Mouse (Mus musculus): ENCODE data around the gene Twf2. TPM values are rescaled to one million over a fixed set of nuclear protein-coding genes. Genes with fewer than 3 reads are reported as not detected.
A peak's percentile ranks its signal among the peaks of the same experiment; 100 is the strongest.

Twf2 gene
- total and polyA plus RNA-seq, 3 experiments: 120 to 186 (median 131) TPM

GRCm38 (mm10) chr9:106232956-106233355 is 30.0 kb downstream of the Twf2 start:
- Histone ChIP-seq H3K4me3 (replicated peaks in 1 of 3; ENCODE audit: low read depth in 2 of 3, low read length in 2 of 3, poor library complexity in 1 of 3) (no peak overlapping the region), H3K9me3 (replicated peaks; ENCODE audit: low read length) (no peaks in the 10 kb centered on the region), H3K36me3 (replicated peaks in 1 of 2; ENCODE audit: control insufficient read depth in 1 of 2, insufficient read depth in 1 of 2, low read length in 1 of 2) (peaks cover 36 to 62% of the 10 kb centered on the region in 2 experiments), H3K27ac (ENCODE audit: insufficient read depth, low read depth) (no peak overlapping the region), H3K79me2 (replicated peaks; ENCODE audit: control insufficient read depth, extremely low read depth, insufficient read depth, poor library complexity, severe bottlenecking) (no peaks in the 10 kb centered on the region), H3K4me2 (ENCODE audit: insufficient read depth, low read depth, poor library complexity, severe bottlenecking) (no peak overlapping the region), H3K9ac (ENCODE audit: insufficient read depth, low read depth) (no peak overlapping the region), H3K4me1 (ENCODE audit: control insufficient read depth in 1 of 2, insufficient read depth in 2 of 2) (peaks cover 26 to 56% of the 10 kb centered on the region in 2 experiments), H3K27me3 (replicated peaks) (no peaks in the 10 kb centered on the region)
- DNase-seq (ENCODE audit: extremely low read depth): no peak
- TF ChIP-seq CTCF (conservative IDR thresholded peaks at IDR 0.05 in 1 of 2, IDR thresholded peaks at IDR 0.05 in 1 of 2; ENCODE audit: low read depth in 2 of 2, low read length in 2 of 2) (no peak), ETS1 (conservative IDR thresholded peaks at IDR 0.05; ENCODE audit: low read depth, low read length) (no peak), MXI1 (IDR thresholded peaks at IDR 0.05; ENCODE audit: low read depth, low read length) (no peak), USF1 (IDR thresholded peaks at IDR 0.05; ENCODE audit: low read depth, low read length) (no peak), MYC (IDR thresholded peaks at IDR 0.05; ENCODE audit: low read depth, low read length) (no peak), USF2 (conservative IDR thresholded peaks at IDR 0.05; ENCODE audit: low read depth, low read length) (no peak), POLR2AphosphoS2 (IDR thresholded peaks at IDR 0.05; ENCODE audit: low read depth, low read length) (no peak), MAZ (IDR thresholded peaks at IDR 0.05; ENCODE audit: low read depth, low read length) (no peak), CHD1 (IDR thresholded peaks at IDR 0.05; ENCODE audit: low read depth, low read length) (no peak), RAD21 (IDR thresholded peaks at IDR 0.05; ENCODE audit: low read depth, low read length) (no peak)
- in situ Hi-C loops (cut with MboI; ENCODE audit: low pct_ligation_motif_present, low pct_unique_long_range_greater_than_20kb, low sequenced_read_pairs): no loop called here
- dilution Hi-C loops (cut with MboI; ENCODE audit: extremely low pct_ligation_motif_present, extremely low pct_unique_long_range_greater_than_20kb, low sequenced_read_pairs): no loop called here

- Histone ChIP-seq H3K4me2 (ENCODE audit: insufficient read depth, low read depth, poor library complexity, severe bottlenecking) (no peak overlapping the region), H3K9me3 (replicated peaks; ENCODE audit: low read length) (no peaks in the 10 kb centered on the region), H3K27ac (ENCODE audit: insufficient read depth, low read depth) (peak overlapping the region; percentile 34), H3K9ac (ENCODE audit: insufficient read depth, low read depth) (no peak overlapping the region), H3K79me2 (replicated peaks; ENCODE audit: control insufficient read depth, extremely low read depth, insufficient read depth, poor library complexity, severe bottlenecking) (no peaks in the 10 kb centered on the region), H3K4me3 (replicated peaks in 1 of 3; ENCODE audit: low read depth in 2 of 3, low read length in 2 of 3, poor library complexity in 1 of 3) (no peak overlapping the region), H3K4me1 (ENCODE audit: control insufficient read depth in 1 of 2, insufficient read depth in 2 of 2) (peaks cover 26 to 47% of the 10 kb centered on the region in 2 experiments), H3K36me3 (replicated peaks in 1 of 2; ENCODE audit: control insufficient read depth in 1 of 2, insufficient read depth in 1 of 2, low read length in 1 of 2) (peaks cover 46 to 67% of the 10 kb centered on the region in 2 experiments), H3K27me3 (replicated peaks) (no peaks in the 10 kb centered on the region)
- in situ Hi-C loops (cut with MboI; ENCODE audit: low pct_ligation_motif_present, low pct_unique_long_range_greater_than_20kb, low sequenced_read_pairs) (no loop called here), dilution Hi-C loops (cut with MboI; ENCODE audit: extremely low pct_ligation_motif_present, extremely low pct_unique_long_range_greater_than_20kb, low sequenced_read_pairs) (no loop called here)
- TF ChIP-seq IRF4 (IDR thresholded peaks at IDR 0.05; ENCODE audit: low read depth, low read length) (peak; percentile 87), HCFC1 (IDR thresholded peaks at IDR 0.05; ENCODE audit: low read depth, low read length) (no peak), SIN3A (IDR thresholded peaks at IDR 0.05; ENCODE audit: low read length) (no peak), ZNF384 (IDR thresholded peaks at IDR 0.05; ENCODE audit: low read depth, low read length) (peak; percentile 81), USF1 (IDR thresholded peaks at IDR 0.05; ENCODE audit: low read depth, low read length) (peak; percentile 74), MEF2A (IDR thresholded peaks at IDR 0.05; ENCODE audit: borderline replicate concordance, low read depth, low read length) (peak; percentile 52; the same call in 1 of the 2 replicates), ETS1 (conservative IDR thresholded peaks at IDR 0.05; ENCODE audit: low read depth, low read length) (peak; percentile 72), USF2 (conservative IDR thresholded peaks at IDR 0.05; ENCODE audit: low read depth, low read length) (peak; percentile 48), ZMIZ1 (IDR thresholded peaks at IDR 0.05; ENCODE audit: low read depth, low read length) (no peak), BHLHE40 (IDR thresholded peaks at IDR 0.05; ENCODE audit: low read depth, low read length) (peak; percentile 96), MXI1 (IDR thresholded peaks at IDR 0.05; ENCODE audit: low read depth, low read length) (peak; percentile 54; the same call in 1 of the 2 replicates), EP300 (IDR thresholded peaks at IDR 0.05; ENCODE audit: low read length) (0 out of 2 replicates have a peak, but pooled peaks have one; percentile 49)
- no peak for DNase-seq (ENCODE audit: extremely low read depth)
Observed at GRCm38 (mm10) chr9:106233953-106234352, 31.0 kb downstream of the Twf2 start.

Data from CH12.LX (cell line).